Mouse (Mus musculus) stomach, postnatal 0 days (tissue): Measurements from ENCODE around the gene Ptprc.

Experiments
- CTCF ChIP-seq: IDR thresholded peaks from 2 replicates; pipeline ENCODE4 v1.5.1; 2016; ENCODE audit warnings: antibody characterized with exemption, low read depth, mild to moderate bottlenecking, moderate library complexity
- EP300 ChIP-seq: optimal IDR thresholded peaks from 2 replicates; pipeline ENCODE3; 2016; ENCODE audit warnings: antibody characterized with exemption

DNA sequence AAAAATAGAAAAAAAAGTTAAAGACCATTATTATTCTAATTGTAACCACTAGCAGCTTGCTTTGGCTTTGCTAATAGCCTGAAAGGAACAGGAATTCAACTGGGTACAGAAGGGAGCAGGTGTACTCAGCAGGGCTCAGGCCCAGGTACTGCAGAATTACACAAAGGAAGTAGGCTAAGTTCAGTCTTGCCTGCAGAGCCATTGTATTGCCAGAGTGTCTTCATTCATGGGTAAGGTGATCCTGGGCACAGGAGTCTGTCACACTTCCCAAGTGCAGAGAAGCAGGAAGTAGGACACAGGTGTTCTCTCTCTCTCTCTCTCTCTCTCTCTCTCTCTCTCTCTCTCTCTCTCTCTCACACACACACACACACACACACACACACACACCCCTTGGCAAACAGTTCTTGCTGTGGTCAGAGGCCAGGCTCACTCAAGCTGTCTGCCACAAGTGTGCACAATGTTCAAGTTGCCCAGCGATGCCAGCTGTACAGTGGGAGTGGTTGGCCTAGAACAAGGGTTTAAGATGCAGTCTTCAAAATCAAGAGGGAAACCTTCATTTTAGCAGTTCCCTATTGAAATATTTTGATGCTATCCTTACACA, 21.2 kb downstream of the Ptprc start:
- TF ChIP-seq EP300 (no peak), CTCF (no peak)
